Mouse (Mus musculus) CH12.LX (cell line): ENCODE data around the gene Ppp6r3. TPM values are rescaled to one million over a fixed set of nuclear protein-coding genes. Genes with fewer than 3 reads are reported as not detected.

Experiments used
- DNase-seq: peaks from one replicate; pipeline ENCODE4 v3.0.0-alpha.2; 2013; ENCODE audit errors: extremely low read depth
- H3K27ac ChIP-seq: 2 replicates; pipeline ENCODE4 v1.5.1; 2012; ENCODE audit warnings: low read depth, mild to moderate bottlenecking, control low read depth, moderate library complexity; ENCODE audit not compliant: insufficient read depth
- H3K27me3 ChIP-seq: replicated peaks from 2 replicates; pipeline ENCODE3; 2012; ENCODE audit warnings: inconsistent platforms
- H3K36me3 ChIP-seq, 2 experiments: replicated peaks in 1 of 2; 2 replicates each; pipeline versions ENCODE3 to v1.6.1; 2012; ENCODE audit warnings: inconsistent platforms in 1 of 2, low read length in 1 of 2, mild to moderate bottlenecking in 1 of 2, mixed read lengths in 1 of 2, moderate library complexity in 1 of 2; ENCODE audit not compliant: control insufficient read depth in 1 of 2, insufficient read depth in 1 of 2
- H3K4me1 ChIP-seq, 2 experiments: 2 replicates each; pipeline ENCODE4 v1.6.1; 2012; ENCODE audit warnings: inconsistent platforms in 1 of 2, moderate library complexity in 1 of 2; ENCODE audit not compliant: insufficient read depth in 2 of 2, control insufficient read depth in 1 of 2
- H3K4me2 ChIP-seq: 2 replicates; pipeline ENCODE4 v1.6.1; 2012; ENCODE audit warnings: low read depth, mild to moderate bottlenecking, control low read depth; ENCODE audit not compliant: poor library complexity, insufficient read depth, severe bottlenecking
- H3K4me3 ChIP-seq, 3 experiments: fragments of 150-350 bp in 1 of 3; sonication (generic) in 1 of 3; replicated peaks in 1 of 3; 2 replicates each; pipeline versions ENCODE3 to v1.5.1; 2011 to 2012; ENCODE audit warnings: low read depth in 2 of 3, low read length in 2 of 3, mild to moderate bottlenecking in 2 of 3, moderate library complexity in 2 of 3, control low read depth in 1 of 3, improper control_type of control experiment in 1 of 3, inconsistent platforms in 1 of 3, mixed read lengths in 1 of 3; ENCODE audit not compliant: poor library complexity in 1 of 3
- H3K79me2 ChIP-seq: replicated peaks from 2 replicates; pipeline ENCODE4 v1.6.1; 2012; ENCODE audit warnings: mild to moderate bottlenecking, moderate library complexity; ENCODE audit not compliant: control insufficient read depth, poor library complexity, insufficient read depth, severe bottlenecking; ENCODE audit errors: extremely low read depth
- H3K9ac ChIP-seq: 2 replicates; pipeline ENCODE4 v1.6.1; 2012; ENCODE audit warnings: low read depth, mild to moderate bottlenecking, control low read depth, moderate library complexity; ENCODE audit not compliant: insufficient read depth
- H3K9me3 ChIP-seq: replicated peaks from 2 replicates; pipeline ENCODE3; 2012; ENCODE audit warnings: low read length, inconsistent platforms, mixed read lengths
- BHLHE40 ChIP-seq: IDR thresholded peaks from 2 replicates; pipeline ENCODE4 v1.6.1; 2011; ENCODE audit warnings: mild to moderate bottlenecking, low read depth, low read length, improper control_type of control experiment
- CHD1 ChIP-seq: IDR thresholded peaks from 2 replicates; pipeline ENCODE4 v1.6.1; 2012; ENCODE audit warnings: low read depth, low read length, improper control_type of control experiment, inconsistent platforms
- CHD2 ChIP-seq: IDR thresholded peaks from 2 replicates; pipeline ENCODE4 v1.6.1; 2011; ENCODE audit warnings: low read length, improper control_type of control experiment
- CTCF ChIP-seq, 2 experiments: IDR thresholded peaks in 1 of 2; conservative IDR thresholded peaks in 1 of 2; 2 replicates each; pipeline ENCODE4 v1.5.1; 2011 to 2012; ENCODE audit warnings: low read depth in 2 of 2, low read length in 2 of 2, improper control_type of control experiment in 1 of 2, inconsistent platforms in 1 of 2, mild to moderate bottlenecking in 1 of 2, moderate library complexity in 1 of 2
- ETS1 ChIP-seq: conservative IDR thresholded peaks from 2 replicates; pipeline ENCODE4 v1.6.1; 2012; ENCODE audit warnings: low read depth, mild to moderate bottlenecking, inconsistent platforms, low read length, improper control_type of control experiment, moderate library complexity
- GABPA ChIP-seq: IDR thresholded peaks from 2 replicates; pipeline ENCODE4 v1.6.1; 2012; ENCODE audit warnings: low read depth, low read length, improper control_type of control experiment, inconsistent platforms; ENCODE audit not compliant: insufficient replicate concordance
- HCFC1 ChIP-seq: IDR thresholded peaks from 2 replicates; pipeline ENCODE4 v1.6.1; 2012; ENCODE audit warnings: low read depth, mild to moderate bottlenecking, inconsistent platforms, low read length, improper control_type of control experiment
- JUN ChIP-seq: IDR thresholded peaks from 2 replicates; pipeline ENCODE4 v1.6.1; 2011; ENCODE audit warnings: low read depth, mild to moderate bottlenecking, low read length, improper control_type of control experiment, moderate library complexity; ENCODE audit not compliant: insufficient read depth
- JUND ChIP-seq: conservative IDR thresholded peaks from 2 replicates; pipeline ENCODE4 v1.6.1; 2011; ENCODE audit warnings: low read depth, low read length, improper control_type of control experiment
- KAT2A ChIP-seq: IDR thresholded peaks from 2 replicates; pipeline ENCODE4 v1.6.1; 2012; ENCODE audit warnings: low read length, improper control_type of control experiment, inconsistent platforms; ENCODE audit not compliant: insufficient replicate concordance
- MAFK ChIP-seq: IDR thresholded peaks from 2 replicates; pipeline ENCODE4 v1.6.1; 2011; ENCODE audit warnings: low read length, improper control_type of control experiment; ENCODE audit not compliant: insufficient replicate concordance
- MAZ ChIP-seq: IDR thresholded peaks from 2 replicates; pipeline ENCODE4 v1.6.1; 2012; ENCODE audit warnings: low read depth, mild to moderate bottlenecking, inconsistent platforms, low read length, improper control_type of control experiment, moderate library complexity
- MEF2A ChIP-seq: IDR thresholded peaks from 2 replicates; pipeline ENCODE4 v1.6.1; 2014; ENCODE audit warnings: low read depth, mild to moderate bottlenecking, inconsistent platforms, low read length, improper control_type of control experiment, borderline replicate concordance
- MYC ChIP-seq: IDR thresholded peaks from 2 replicates; pipeline ENCODE4 v1.6.1; 2011; ENCODE audit warnings: low read depth, mild to moderate bottlenecking, improper control_type of control experiment, low read length
- NELFE ChIP-seq: IDR thresholded peaks from 2 replicates; pipeline ENCODE4 v1.6.1; 2011; ENCODE audit warnings: low read depth, low read length, improper control_type of control experiment
- NRF1 ChIP-seq: IDR thresholded peaks from 2 replicates; pipeline ENCODE4 v1.6.1; 2014; ENCODE audit warnings: low read depth, mild to moderate bottlenecking, inconsistent platforms, low read length, improper control_type of control experiment, moderate library complexity
- PAX5 ChIP-seq: IDR thresholded peaks from 2 replicates; pipeline ENCODE4 v1.6.1; 2012; ENCODE audit warnings: low read length, inconsistent platforms, mixed read lengths
- POLR2A ChIP-seq: IDR thresholded peaks from 2 replicates; pipeline ENCODE4 v1.6.1; 2011; ENCODE audit warnings: low read depth, mild to moderate bottlenecking, improper control_type of control experiment, low read length
- RAD21 ChIP-seq: IDR thresholded peaks from 2 replicates; pipeline ENCODE4 v1.6.1; 2011; ENCODE audit warnings: low read depth, mild to moderate bottlenecking, low read length, improper control_type of control experiment, moderate library complexity
- SIN3A ChIP-seq: IDR thresholded peaks from 2 replicates; pipeline ENCODE4 v1.6.1; 2012; ENCODE audit warnings: low read length, improper control_type of control experiment, inconsistent platforms
- SMC3 ChIP-seq: IDR thresholded peaks from 2 replicates; pipeline ENCODE4 v1.6.1; 2011; ENCODE audit warnings: low read depth, low read length, improper control_type of control experiment
- USF2 ChIP-seq: conservative IDR thresholded peaks from 2 replicates; pipeline ENCODE4 v1.6.1; 2011; ENCODE audit warnings: low read depth, low read length, improper control_type of control experiment
- ZC3H11A ChIP-seq: IDR thresholded peaks from 2 replicates; pipeline ENCODE4 v1.6.1; 2012; ENCODE audit warnings: low read depth, mild to moderate bottlenecking, inconsistent platforms, low read length, improper control_type of control experiment
- ZNF384 ChIP-seq: IDR thresholded peaks from 2 replicates; pipeline ENCODE4 v1.6.1; 2012; ENCODE audit warnings: low read depth, low read length, improper control_type of control experiment, inconsistent platforms
- dilution Hi-C: fragments of 300-500 bp; cut with MboI; formaldehyde crosslinking; loops from 2 replicates; pipeline ENCODE4 v1.14.3; 2020; ENCODE audit warnings: low sequenced_read_pairs; ENCODE audit not compliant: extremely low pct_unique_long_range_greater_than_20kb, extremely low pct_ligation_motif_present
- in situ Hi-C: fragments of 300-500 bp; cut with MboI; formaldehyde crosslinking; loops from 3 replicates; pipeline ENCODE4 v1.14.3; 2019; ENCODE audit warnings: low sequenced_read_pairs, low pct_ligation_motif_present, low pct_unique_long_range_greater_than_20kb, mixed read lengths
- polyA plus RNA-seq: library from polyadenylated mRNA; unstranded; fragments of >175 nt; gene quantifications from 2 replicates; pipeline ENCODE4 v1.2.1, GENCODE M21; 2012; ENCODE audit warnings: low read depth; ENCODE audit not compliant: insufficient read length
- total RNA-seq, 2 experiments: library from RNA; depleted of rRNA; stranded (reverse); fragments of 300-350 nt in 1 of 2; fragments of >200 nt in 1 of 2; gene quantifications; 2 replicates each; pipeline ENCODE4 v1.2.3; 2012 to 2014

The Ppp6r3 gene
- total and polyA plus RNA-seq, 3 experiments, result 68.5 to 94.6 (median 72.3) TPM

DNA sequence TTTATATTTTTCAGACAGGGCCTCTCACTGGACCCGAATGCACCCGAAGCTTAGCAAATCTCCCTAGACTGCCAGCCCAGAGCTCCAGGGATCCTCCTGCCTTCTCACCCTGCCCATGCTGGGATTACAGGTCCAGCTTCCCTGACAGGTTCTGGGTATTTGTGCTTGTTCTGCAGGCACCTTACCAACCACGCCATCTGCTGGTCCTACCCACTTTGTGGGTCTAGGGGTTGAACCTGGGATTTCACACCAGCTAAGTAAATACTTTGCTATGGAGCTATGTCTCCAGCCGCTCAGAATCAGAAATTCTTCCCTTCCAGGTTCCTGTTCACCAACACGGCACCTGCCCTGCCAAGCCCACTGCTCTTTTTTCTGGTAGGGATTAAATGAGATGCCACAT lies 137.6 kb downstream of the Ppp6r3 start:
- no peaks in the 10 kb centered on the region for H3K79me2 ChIP-seq
- dilution Hi-C loops, result no loop called here
- no peak overlapping the region for H3K27ac ChIP-seq
- H3K4me2 ChIP-seq, result no peak overlapping the region
- in situ Hi-C loops, result no loop called here
- no peaks in the 10 kb centered on the region for H3K36me3 ChIP-seq
- TF ChIP-seq MAZ, result no peak
- TF ChIP-seq NELFE, result no peak
- peak; percentile 61 for TF ChIP-seq SMC3
- TF ChIP-seq RAD21, result peak; percentile 39
- TF ChIP-seq CTCF (conservative IDR thresholded peaks at IDR 0.05 in 1 of 2, IDR thresholded peaks at IDR 0.05 in 1 of 2; ENCODE audit: low read depth in 2 of 2, low read length in 2 of 2), result peak in 1 of 2 experiments; percentile 63; a peak in 2 of 4 replicates
- DNase-seq, result no peak
- no peaks in the 10 kb centered on the region for H3K4me1 ChIP-seq
- peaks cover 37% of the 10 kb centered on the region for H3K27me3 ChIP-seq
- H3K9me3 ChIP-seq, result no peaks in the 10 kb centered on the region
- H3K4me3 ChIP-seq, result no peak overlapping the region
- no peak overlapping the region for H3K9ac ChIP-seq

- no peak overlapping the region for H3K9ac ChIP-seq
- H3K4me3 ChIP-seq, result no peak overlapping the region
- H3K36me3 ChIP-seq, result no peaks in the 10 kb centered on the region
- no peaks in the 10 kb centered on the region for H3K9me3 ChIP-seq
- TF ChIP-seq GABPA, result no peak
- TF ChIP-seq USF2, result no peak
- TF ChIP-seq HCFC1, result no peak
- no peak for TF ChIP-seq KAT2A
- 0 out of 2 replicates have a peak, but pooled peaks have one; percentile 19 for TF ChIP-seq MYC
- no peak for TF ChIP-seq JUND
- no peak for TF ChIP-seq NELFE
- TF ChIP-seq BHLHE40, result no peak
- no peak for TF ChIP-seq ZC3H11A
- no peak for TF ChIP-seq CHD1
- TF ChIP-seq MEF2A, result no peak
- no peak for TF ChIP-seq ETS1
- TF ChIP-seq NRF1, result no peak
- no peak for TF ChIP-seq PAX5
- TF ChIP-seq CTCF (conservative IDR thresholded peaks at IDR 0.05 in 1 of 2, IDR thresholded peaks at IDR 0.05 in 1 of 2; ENCODE audit: low read depth in 2 of 2, low read length in 2 of 2), result peak; percentile 63 to 69
- TF ChIP-seq SMC3, result peak; percentile 6; the same call in 1 of the 2 replicates
- TF ChIP-seq SIN3A, result no peak
- TF ChIP-seq MAZ, result no peak
- TF ChIP-seq JUN, result no peak
- no peak for TF ChIP-seq CHD2
- no peak for TF ChIP-seq MAFK
- TF ChIP-seq RAD21, result peak; percentile 50
- TF ChIP-seq ZNF384, result no peak
- TF ChIP-seq POLR2A, result no peak
- peak; percentile 38 for DNase-seq
- no peak overlapping the region for H3K27ac ChIP-seq
- no peak overlapping the region for H3K4me2 ChIP-seq
- H3K4me1 ChIP-seq, result no peaks in the 10 kb centered on the region
- H3K27me3 ChIP-seq, result peaks cover 28% of the 10 kb centered on the region
- in situ Hi-C loops (no loop called here), dilution Hi-C loops (no loop called here)
- no peaks in the 10 kb centered on the region for H3K79me2 ChIP-seq
These were observed 138.7 kb downstream of the Ppp6r3 start for GRCm38 (mm10) chr19:3436840-3437239.
